Mouse (Mus musculus) heart, embryonic 11.5 days (tissue): ENCODE results near the gene Gzmn. TPM values are rescaled to one million over a fixed set of nuclear protein-coding genes. Genes with fewer than 3 reads are reported as not detected.
"Not testable (repeated sequence)": the region's sequence is repeated elsewhere in the genome, so short reads cannot be mapped to it uniquely, and the experiment has no call there.

ENCODE experiments used
- ATAC-seq: fragments of 200-750 bp; cut with Nextera tagmentation; replicated peaks from 2 replicates; pipeline ENCODE4 v1.8.0; 2017; ENCODE audit warnings: moderate library complexity; ENCODE audit not compliant: insufficient number of reproducible peaks, low FRiP score, low TSS enrichment
- H3K27ac ChIP-seq: fragments of 300-500 bp; sonication (generic); 2 replicates; pipeline ENCODE4 v1.5.1; 2014; ENCODE audit warnings: mild to moderate bottlenecking, low read depth, low read length
- H3K27me3 ChIP-seq: fragments of 300-500 bp; sonication (generic); 2 replicates; pipeline ENCODE4 v1.6.1; 2014; ENCODE audit warnings: mild to moderate bottlenecking, low read length, mixed read lengths; ENCODE audit not compliant: control insufficient read depth, insufficient read depth
- H3K36me3 ChIP-seq: fragments of 300-500 bp; sonication (generic); 2 replicates; pipeline ENCODE4 v1.6.1; 2014; ENCODE audit warnings: mild to moderate bottlenecking, low read length, moderate library complexity, mixed read lengths; ENCODE audit not compliant: control insufficient read depth, insufficient read depth
- H3K4me1 ChIP-seq: fragments of 300-500 bp; sonication (generic); 2 replicates; pipeline ENCODE4 v1.6.1; 2014; ENCODE audit warnings: low read length; ENCODE audit not compliant: control insufficient read depth, insufficient read depth
- H3K4me2 ChIP-seq: fragments of 300-500 bp; sonication (generic); 2 replicates; pipeline ENCODE4 v1.6.1; 2014; ENCODE audit warnings: mild to moderate bottlenecking, moderate library complexity
- H3K4me3 ChIP-seq: fragments of 300-500 bp; sonication (generic); 2 replicates; pipeline ENCODE4 v1.5.1; 2014; ENCODE audit warnings: low read depth, low read length
- H3K9ac ChIP-seq: fragments of 300-500 bp; sonication (generic); 2 replicates; pipeline ENCODE4 v1.6.1; 2014; ENCODE audit warnings: mild to moderate bottlenecking, low read depth, low read length, moderate library complexity
- H3K9me3 ChIP-seq: fragments of 300-500 bp; sonication (generic); replicated peaks from 2 replicates; pipeline ENCODE4 v1.6.1; 2016; ENCODE audit warnings: low read length; ENCODE audit not compliant: control insufficient read depth
- WGBS: fragments of 180-500 bp; shearing (Covaris S2); extraction: QIAGEN DNeasy Blood & Tissue Kit; methylation state at CpG from one replicate; pipeline ENCODE4 v1.1.7; 2014; ENCODE audit not compliant: insufficient replicate concordance; 5-methylcytosine and 5-hydroxymethylcytosine counted together
- polyA plus RNA-seq: library from polyadenylated mRNA; unstranded; fragments of >200 nt; fragmentation: Nextera tagmentation; extraction: Ambion mirVana; gene quantifications from 2 replicates; pipeline ENCODE4 v1.2.1, GENCODE M21; 2014

Gene Gzmn
- not detected in 2 replicates for polyA plus RNA-seq

DNA sequence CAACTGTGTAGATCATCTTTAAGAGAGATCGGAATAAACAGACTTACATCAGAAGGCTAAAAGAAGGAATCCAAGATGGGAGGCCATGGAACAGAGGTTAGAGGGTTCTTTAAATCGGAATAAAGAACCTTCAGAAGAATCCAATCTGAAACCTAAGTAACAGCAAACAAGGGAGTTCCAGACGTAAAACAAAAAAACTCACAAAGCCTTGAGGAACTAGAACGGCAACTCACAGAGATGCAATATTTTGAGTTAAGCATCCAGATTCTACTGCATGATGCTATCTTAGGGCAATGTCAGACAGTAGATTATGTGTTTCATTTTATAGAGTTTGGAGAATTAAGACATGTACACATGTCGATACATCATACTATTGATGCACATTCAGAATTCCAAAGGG, at the start of gene Gzmn:
Gene Gzmn, minus strand, starts transcription at position 101 of the 400 bp plus-strand sequence.
- no peaks in the 10 kb centered on the region for H3K36me3 ChIP-seq
- H3K27me3 ChIP-seq: no peaks in the 10 kb centered on the region
- H3K27ac ChIP-seq: no peak within 1 kb of the TSS
- no peak within 1 kb of the TSS for H3K4me3 ChIP-seq
- ATAC-seq: no peak
- no peak within 1 kb of the TSS for H3K9ac ChIP-seq
- WGBS: 86% methylated on average over 5 of the region's 5 CpGs
- H3K4me1 ChIP-seq: no peaks in the 10 kb centered on the region
- no peak within 1 kb of the TSS for H3K4me2 ChIP-seq
- H3K9me3 ChIP-seq: no peaks in the 10 kb centered on the region

DNA sequence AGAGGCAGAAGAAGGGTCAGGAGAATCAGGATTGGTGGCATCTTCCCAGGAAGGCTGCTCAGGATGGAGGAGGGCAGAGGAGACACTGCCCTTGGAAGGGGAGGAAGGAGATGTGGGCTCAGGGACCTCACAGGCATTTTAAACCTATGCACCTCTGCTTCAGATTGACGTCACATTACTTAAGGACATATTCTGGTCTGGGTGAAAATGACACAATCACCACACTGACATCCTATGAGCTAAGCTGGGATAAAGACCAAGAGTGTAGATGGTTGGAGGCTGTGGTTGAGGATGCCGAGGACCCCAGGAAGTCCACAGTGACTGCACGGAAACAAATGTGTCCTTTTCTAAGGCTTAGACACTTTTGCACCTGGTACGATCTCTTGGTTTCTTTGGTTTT, 36.9 kb upstream of the Gzmn start, which contains the start of gene Gzmf:
Gene Gzmf, minus strand, starts transcription at position 101 of the 400 bp plus-strand sequence.
- Histone ChIP-seq H3K27me3 (no peaks in the 10 kb centered on the region), H3K4me1 (no peaks in the 10 kb centered on the region), H3K4me2 (no peak within 1 kb of the TSS), H3K9me3 (no peaks in the 10 kb centered on the region), H3K36me3 (no peaks in the 10 kb centered on the region), H3K4me3 (no peak within 1 kb of the TSS), H3K27ac (no peak within 1 kb of the TSS), H3K9ac (no peak within 1 kb of the TSS)
- ATAC-seq: no peak
- 81% methylated on average over 4 of the region's 4 CpGs for WGBS

- no peak overlapping the region for H3K27ac ChIP-seq
- no peaks in the 10 kb centered on the region for H3K36me3 ChIP-seq
- no peak for ATAC-seq
- H3K27me3 ChIP-seq: no peaks in the 10 kb centered on the region
- H3K9ac ChIP-seq: no peak overlapping the region
- 82% methylated on average over 1 of the region's 1 CpGs for WGBS
- H3K4me1 ChIP-seq: no peaks in the 10 kb centered on the region
- no peak overlapping the region for H3K4me3 ChIP-seq
- no peaks in the 10 kb centered on the region for H3K9me3 ChIP-seq
- no peak overlapping the region for H3K4me2 ChIP-seq
These were observed 31.2 kb upstream of the Gzmn start for GRCm38 (mm10) chr14:56205613-56206012.

- WGBS: 24% methylated on average over 5 of the region's 5 CpGs
- not testable (repeated sequence) for H3K9me3 ChIP-seq, H3K27ac ChIP-seq, ATAC-seq, H3K36me3 ChIP-seq, H3K4me2 ChIP-seq, H3K4me3 ChIP-seq, H3K4me1 ChIP-seq, H3K27me3 ChIP-seq, H3K9ac ChIP-seq
These were observed 30.6 kb upstream of the Gzmn start for GRCm38 (mm10) chr14:56205021-56205420.

DNA sequence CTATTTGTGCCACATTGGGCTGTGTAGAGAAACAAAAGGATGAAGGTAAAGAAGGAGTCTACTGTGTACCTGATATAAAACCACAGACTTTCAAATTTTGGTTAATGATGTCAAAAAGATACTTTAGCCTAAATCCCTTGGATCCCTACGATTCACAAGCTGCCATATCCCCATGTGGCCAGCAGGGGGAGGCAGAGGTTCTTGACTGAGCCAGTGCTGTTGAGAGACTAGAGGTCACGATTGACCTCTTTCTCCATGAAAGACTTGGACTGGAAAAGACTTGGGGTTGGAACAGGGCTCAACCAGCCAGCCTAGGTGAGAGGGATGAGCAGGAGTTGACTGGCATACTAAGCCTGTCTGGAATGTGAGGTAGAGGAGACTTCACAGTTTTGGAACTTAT, 29.6 kb upstream of the Gzmn start:
- Histone ChIP-seq H3K9me3 (no peaks in the 10 kb centered on the region), H3K27ac (no peak overlapping the region), H3K4me2 (no peak overlapping the region), H3K36me3 (no peaks in the 10 kb centered on the region), H3K9ac (no peak overlapping the region), H3K27me3 (no peaks in the 10 kb centered on the region), H3K4me1 (no peaks in the 10 kb centered on the region), H3K4me3 (no peak overlapping the region)
- ATAC-seq: no peak
- 22% methylated on average over 2 of the region's 2 CpGs for WGBS

GRCm38 (mm10) chr14:56186946-56187345, 12.5 kb upstream of the Gzmn start:
- H3K4me3 ChIP-seq: no peak overlapping the region
- no peak overlapping the region for H3K4me2 ChIP-seq
- H3K9ac ChIP-seq: no peak overlapping the region
- H3K9me3 ChIP-seq: no peaks in the 10 kb centered on the region
- H3K4me1 ChIP-seq: no peaks in the 10 kb centered on the region
- WGBS: 52% methylated on average over 6 of the region's 6 CpGs
- H3K27ac ChIP-seq: no peak overlapping the region
- ATAC-seq: no peak
- no peaks in the 10 kb centered on the region for H3K36me3 ChIP-seq
- H3K27me3 ChIP-seq: no peaks in the 10 kb centered on the region

GRCm38 (mm10) chr14:56186521-56186920, 12.1 kb upstream of the Gzmn start:
- ATAC-seq: no peak
- Histone ChIP-seq H3K9ac (no peak overlapping the region), H3K4me2 (no peak overlapping the region), H3K4me3 (no peak overlapping the region), H3K36me3 (no peaks in the 10 kb centered on the region), H3K4me1 (no peaks in the 10 kb centered on the region), H3K27ac (no peak overlapping the region), H3K27me3 (no peaks in the 10 kb centered on the region), H3K9me3 (no peaks in the 10 kb centered on the region)
- 61% methylated on average over 5 of the region's 5 CpGs for WGBS

GRCm38 (mm10) chr14:56177651-56178050, 3.3 kb upstream of the Gzmn start:
- not testable (repeated sequence) for H3K4me2 ChIP-seq, H3K4me3 ChIP-seq, H3K27me3 ChIP-seq, H3K36me3 ChIP-seq, H3K9ac ChIP-seq, H3K9me3 ChIP-seq, H3K27ac ChIP-seq, H3K4me1 ChIP-seq, ATAC-seq
- WGBS: 25% methylated on average over 8 of the region's 8 CpGs

- no peaks in the 10 kb centered on the region for H3K4me1 ChIP-seq
- WGBS: 81% methylated on average over 6 of the region's 6 CpGs
- H3K27ac ChIP-seq: no peak overlapping the region
- no peaks in the 10 kb centered on the region for H3K9me3 ChIP-seq
- H3K9ac ChIP-seq: no peak overlapping the region
- no peak overlapping the region for H3K4me2 ChIP-seq
- no peak overlapping the region for H3K4me3 ChIP-seq
- ATAC-seq: no peak
- no peaks in the 10 kb centered on the region for H3K27me3 ChIP-seq
- H3K36me3 ChIP-seq: no peaks in the 10 kb centered on the region
These were observed 1.0 kb downstream of the Gzmn start for GRCm38 (mm10) chr14:56173396-56173795.
